Mouse (Mus musculus) heart, embryonic 14.5 days (tissue): ENCODE data around the gene Vdr. TPM values are rescaled to one million over a fixed set of nuclear protein-coding genes. Genes with fewer than 3 reads are reported as not detected.

Experiments used
- ATAC-seq: fragments of 200-750 bp; cut with Nextera tagmentation; 2 replicates; pipeline ENCODE4 v1.8.0; 2017; ENCODE audit warnings: low read depth, moderate TSS enrichment; ENCODE audit not compliant: insufficient number of reproducible peaks, insufficient read depth, low FRiP score
- H3K27ac ChIP-seq, 2 experiments: fragments of 200-500 bp in 1 of 2; fragments of 300-500 bp in 1 of 2; sonication (generic) in 1 of 2; replicated peaks in 1 of 2; 2 replicates each; pipeline ENCODE4 v1.5.1; 2012 to 2014; ENCODE audit warnings: low read depth in 2 of 2, low read length in 2 of 2, control low read depth in 1 of 2, mild to moderate bottlenecking in 1 of 2, mixed read lengths in 1 of 2; ENCODE audit not compliant: control insufficient read depth in 1 of 2, insufficient read depth in 1 of 2
- H3K27me3 ChIP-seq: fragments of 300-500 bp; sonication (generic); 2 replicates; pipeline ENCODE4 v1.6.1; 2014; ENCODE audit warnings: mild to moderate bottlenecking, low read length, control low read depth; ENCODE audit not compliant: control insufficient read depth, insufficient read depth
- H3K36me3 ChIP-seq: fragments of 300-500 bp; sonication (generic); 2 replicates; pipeline ENCODE4 v1.6.1; 2014; ENCODE audit warnings: mild to moderate bottlenecking, control low read depth, low read length, mixed read lengths; ENCODE audit not compliant: control insufficient read depth, insufficient read depth
- H3K4me1 ChIP-seq, 2 experiments: fragments of 200-500 bp in 1 of 2; fragments of 300-500 bp in 1 of 2; sonication (generic) in 1 of 2; 2 replicates each; pipeline ENCODE4 v1.6.1; 2012 to 2014; ENCODE audit warnings: low read length in 2 of 2, control low read depth in 1 of 2, mixed read lengths in 1 of 2; ENCODE audit not compliant: control insufficient read depth in 2 of 2, insufficient read depth in 2 of 2
- H3K4me2 ChIP-seq: fragments of 300-500 bp; sonication (generic); 2 replicates; pipeline ENCODE4 v1.6.1; 2014; ENCODE audit warnings: mild to moderate bottlenecking, low read length
- H3K4me3 ChIP-seq, 2 experiments: fragments of 200-500 bp in 1 of 2; fragments of 300-500 bp in 1 of 2; sonication (generic) in 1 of 2; 2 replicates each; pipeline ENCODE4 v1.5.1; 2012 to 2014; ENCODE audit warnings: low read length in 2 of 2, mild to moderate bottlenecking in 2 of 2, control low read depth in 1 of 2, low read depth in 1 of 2, moderate library complexity in 1 of 2; ENCODE audit not compliant: control insufficient read depth in 1 of 2, insufficient read depth in 1 of 2
- H3K9ac ChIP-seq: fragments of 300-500 bp; sonication (generic); 2 replicates; pipeline ENCODE4 v1.6.1; 2014; ENCODE audit warnings: mild to moderate bottlenecking, low read length
- H3K9me3 ChIP-seq: fragments of 300-500 bp; sonication (generic); 2 replicates; pipeline ENCODE4 v1.6.1; 2016; ENCODE audit warnings: low read length, control low read depth; ENCODE audit not compliant: control insufficient read depth
- WGBS: fragments of 180-500 bp; shearing (Covaris S2); extraction: QIAGEN DNeasy Blood & Tissue Kit; methylation state at CpG from one replicate; pipeline ENCODE4 v1.1.7; 2014; 5-methylcytosine and 5-hydroxymethylcytosine counted together
- polyA plus RNA-seq: library from polyadenylated mRNA; unstranded; fragments of >200 nt; fragmentation: Nextera tagmentation; extraction: Ambion mirVana; gene quantifications from 2 replicates; pipeline ENCODE4 v1.2.1, GENCODE M21; 2014

The Vdr gene
- polyA plus RNA-seq, 1 experiment from 2014 or later = 0.81 TPM

GRCm38 (mm10) chr15:97819937-97820336, 90.5 kb downstream of the Vdr start:
- no peak overlapping the region for H3K9ac ChIP-seq
- no peak overlapping the region for H3K4me3 ChIP-seq
- no peaks in the 10 kb centered on the region for H3K9me3 ChIP-seq
- WGBS = 82% methylated on average over 9 of the region's 9 CpGs
- H3K27me3 ChIP-seq = no peaks in the 10 kb centered on the region
- no peak overlapping the region for H3K27ac ChIP-seq
- H3K4me1 ChIP-seq = peaks cover 32 to 48% of the 10 kb centered on the region in 2 experiments
- H3K4me2 ChIP-seq = no peak overlapping the region
- peaks cover 12% of the 10 kb centered on the region for H3K36me3 ChIP-seq
- no peak for ATAC-seq

- H3K4me1 ChIP-seq = peaks cover 33 to 46% of the 10 kb centered on the region in 2 experiments
- WGBS = 89% methylated on average over 17 of the region's 17 CpGs
- ATAC-seq = no peak
These were observed 94.0 kb downstream of the Vdr start for GRCm38 (mm10) chr15:97816199-97816994.

GRCm38 (mm10) chr15:97815254-97815653, 95.2 kb downstream of the Vdr start:
- no peak overlapping the region for H3K9ac ChIP-seq
- ATAC-seq = no peak
- peaks cover 6% of the 10 kb centered on the region for H3K36me3 ChIP-seq
- H3K4me2 ChIP-seq = no peak overlapping the region
- H3K4me3 ChIP-seq = no peak overlapping the region
- 93% methylated on average over 4 of the region's 4 CpGs for WGBS
- no peak overlapping the region; a peak in 1 of 4 replicates for H3K27ac ChIP-seq
- no peaks in the 10 kb centered on the region for H3K9me3 ChIP-seq
- no peaks in the 10 kb centered on the region for H3K27me3 ChIP-seq
- peaks cover 26 to 35% of the 10 kb centered on the region in 2 experiments for H3K4me1 ChIP-seq

More at GRCm38 (mm10) chr15:97816199-97816994, 94.0 kb downstream of the Vdr start:
- H3K4me2 ChIP-seq = no peak overlapping the region
- no peaks in the 10 kb centered on the region for H3K36me3 ChIP-seq
- no peak overlapping the region for H3K4me3 ChIP-seq
- H3K27ac ChIP-seq = no peak overlapping the region
- no peaks in the 10 kb centered on the region for H3K9me3 ChIP-seq
- no peaks in the 10 kb centered on the region for H3K27me3 ChIP-seq
- no peak overlapping the region for H3K9ac ChIP-seq

GRCm38 (mm10) chr15:97814703-97815102, 95.7 kb downstream of the Vdr start:
- 39% methylated on average over 5 of the region's 5 CpGs for WGBS
- ATAC-seq = no peak
- Histone ChIP-seq H3K9ac (peak overlapping the region; percentile 46; the same call in 1 of the 2 replicates), H3K27me3 (no peaks in the 10 kb centered on the region), H3K36me3 (peaks cover 12% of the 10 kb centered on the region), H3K9me3 (no peaks in the 10 kb centered on the region), H3K27ac (peak overlapping the region in 1 of 2 experiments; percentile 59; a peak in 2 of 4 replicates), H3K4me3 (no peak overlapping the region), H3K4me1 (peaks cover 26 to 35% of the 10 kb centered on the region in 2 experiments), H3K4me2 (no peak overlapping the region)

- H3K27ac ChIP-seq = peak overlapping the region; percentile 19 to 63; a peak in 2 of 4 replicates
- peaks cover 26 to 35% of the 10 kb centered on the region in 2 experiments for H3K4me1 ChIP-seq
- no peak overlapping the region for H3K9ac ChIP-seq
- H3K9me3 ChIP-seq = no peaks in the 10 kb centered on the region
- ATAC-seq = no peak
- no peak overlapping the region for H3K4me3 ChIP-seq
- no peak overlapping the region for H3K4me2 ChIP-seq
- H3K36me3 ChIP-seq = peaks cover 23% of the 10 kb centered on the region
- 54% methylated on average over 21 of the region's 21 CpGs for WGBS
- no peaks in the 10 kb centered on the region for H3K27me3 ChIP-seq
These were observed 96.8 kb downstream of the Vdr start for GRCm38 (mm10) chr15:97813452-97814204.

DNA sequence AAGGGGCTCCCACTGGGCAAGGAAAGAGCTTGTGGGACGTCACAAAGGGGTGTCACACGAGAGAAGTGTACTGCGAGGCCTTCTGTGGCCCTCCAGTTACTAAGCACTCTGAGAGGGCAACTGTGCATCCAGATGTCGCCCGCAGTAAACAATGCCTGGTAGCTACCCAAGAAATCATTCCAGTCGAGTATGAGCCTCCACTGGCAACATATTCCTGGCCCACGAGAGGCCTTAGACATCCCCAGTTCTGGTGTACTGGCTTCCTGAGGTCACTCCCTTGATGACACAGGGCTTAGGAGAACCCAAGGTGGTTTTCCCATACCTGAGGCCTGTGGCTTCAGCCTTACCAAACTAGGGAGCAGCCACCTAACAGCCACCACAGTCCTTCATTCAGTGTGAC, 97.6 kb downstream of the Vdr start:
- Histone ChIP-seq H3K4me3 (no peak overlapping the region), H3K9me3 (no peaks in the 10 kb centered on the region), H3K9ac (peak overlapping the region; percentile 30; the same call in 1 of the 2 replicates), H3K27me3 (no peaks in the 10 kb centered on the region), H3K36me3 (peaks cover 30% of the 10 kb centered on the region), H3K27ac (peak overlapping the region in 1 of 2 experiments; percentile 63; a peak in 2 of 4 replicates), H3K4me2 (no peak overlapping the region), H3K4me1 (peaks cover 26 to 35% of the 10 kb centered on the region in 2 experiments)
- no peak for ATAC-seq
- WGBS = 78% methylated on average over 7 of the region's 7 CpGs

DNA sequence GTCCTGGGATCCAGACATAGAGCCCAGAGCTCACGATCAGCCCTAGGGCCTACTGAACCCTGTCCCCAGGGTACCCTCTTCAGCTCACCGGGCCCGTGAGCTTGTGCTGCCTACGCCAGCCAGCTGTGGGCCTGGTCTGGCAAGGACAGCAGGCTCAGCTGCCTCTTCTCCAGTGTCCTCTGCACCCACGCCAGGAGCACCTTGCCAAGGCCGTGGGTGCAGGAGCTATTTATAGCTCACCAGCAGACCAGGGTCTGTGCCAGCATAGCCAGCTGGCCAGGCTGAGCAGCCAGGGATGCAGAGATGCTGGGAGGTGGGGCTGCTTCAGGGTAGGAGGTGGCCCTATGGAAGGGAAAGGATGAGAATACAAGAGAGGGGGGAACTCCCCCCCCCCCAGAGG, 98.3 kb downstream of the Vdr start:
- H3K9ac ChIP-seq = 0 out of 2 replicates have a peak overlapping the region, but pooled peaks have one; percentile 30
- H3K27ac ChIP-seq = peak overlapping the region; percentile 63 to 64; a peak in 3 of 4 replicates

More for the DNA sequence above, 98.3 kb downstream of the Vdr start:
- Histone ChIP-seq H3K27me3 (no peaks in the 10 kb centered on the region), H3K4me3 (no peak overlapping the region), H3K4me1 (peaks cover 26 to 35% of the 10 kb centered on the region in 2 experiments), H3K36me3 (peaks cover 38% of the 10 kb centered on the region), H3K4me2 (no peak overlapping the region), H3K9me3 (no peaks in the 10 kb centered on the region)
- WGBS = 46% methylated on average over 6 of the region's 6 CpGs
- peak; percentile 15; the same call in 1 of the 2 replicates for ATAC-seq
